Mouse (Mus musculus) heart, postnatal 10 days (tissue): ENCODE data around the gene Ccdc15. TPM values are rescaled to one million over a fixed set of nuclear protein-coding genes. Genes with fewer than 3 reads are reported as not detected.
A peak's percentile ranks its signal among the peaks of the same experiment; 100 is the strongest.
"Not testable (repeated sequence)": the region's sequence is repeated elsewhere in the genome, so short reads cannot be mapped to it uniquely, and the experiment has no call there.

ENCODE experiments used
- DNase-seq, 2 experiments: peaks; one replicate each; pipeline ENCODE4 v3.0.0; 2021
- intact Hi-C: fragments of 180-260 bp; cut with DNase I; formaldehyde crosslinking; loops from one replicate; pipeline ENCODE4 v1.15.1; 2025
- total RNA-seq, 2 experiments: library from RNA; stranded (reverse); gene quantifications; 2 replicates each; pipeline ENCODE4 v1.2.3; 2021

The Ccdc15 gene
- total RNA-seq, 2 experiments from 2014 or later: 2.3 to 2.9 TPM

DNA sequence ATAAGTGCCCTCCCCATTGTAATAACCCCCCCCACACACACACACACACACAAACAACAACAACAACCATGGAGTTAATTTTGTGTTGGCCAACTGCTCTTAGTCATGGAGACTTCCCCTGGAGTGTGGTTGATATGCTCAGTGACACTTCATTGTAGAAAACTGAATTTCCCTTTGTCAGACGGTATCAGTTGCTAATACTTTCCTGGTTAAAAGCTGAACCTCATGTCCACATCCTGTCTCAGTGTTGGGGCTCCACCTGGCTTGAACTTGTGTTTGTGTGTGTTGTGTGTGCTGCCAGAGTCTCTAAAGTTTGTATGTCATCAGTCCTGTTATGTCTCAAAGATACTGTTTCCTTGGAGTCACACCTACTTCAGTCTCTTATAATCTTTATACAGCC, 6.3 kb upstream of the Ccdc15 start:
- intact Hi-C loops: no loop called here

DNA sequence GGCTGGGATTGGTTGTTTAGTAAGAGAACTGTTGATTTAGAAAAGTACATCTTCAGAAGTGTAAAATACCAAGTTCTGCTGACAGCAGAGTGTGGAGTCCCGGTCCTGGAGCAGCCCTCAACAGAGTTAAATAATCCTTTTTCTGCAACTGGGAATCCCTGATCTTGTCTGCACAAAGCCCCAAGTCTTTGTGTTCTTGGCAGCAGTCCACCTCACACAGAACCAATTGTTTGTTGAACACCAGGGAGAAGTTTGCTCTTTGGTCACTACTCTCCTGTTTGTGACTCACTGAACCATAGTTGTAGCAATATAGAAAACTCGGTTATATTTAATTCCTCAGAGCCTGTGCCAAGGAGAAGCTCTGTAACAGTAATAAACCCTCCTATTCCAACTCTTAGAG, 3.0 kb upstream of the Ccdc15 start:
- DNase-seq: no peak
- intact Hi-C loops: no loop called here

More for the DNA sequence above, 6.3 kb upstream of the Ccdc15 start:
- DNase-seq: no peak

DNA sequence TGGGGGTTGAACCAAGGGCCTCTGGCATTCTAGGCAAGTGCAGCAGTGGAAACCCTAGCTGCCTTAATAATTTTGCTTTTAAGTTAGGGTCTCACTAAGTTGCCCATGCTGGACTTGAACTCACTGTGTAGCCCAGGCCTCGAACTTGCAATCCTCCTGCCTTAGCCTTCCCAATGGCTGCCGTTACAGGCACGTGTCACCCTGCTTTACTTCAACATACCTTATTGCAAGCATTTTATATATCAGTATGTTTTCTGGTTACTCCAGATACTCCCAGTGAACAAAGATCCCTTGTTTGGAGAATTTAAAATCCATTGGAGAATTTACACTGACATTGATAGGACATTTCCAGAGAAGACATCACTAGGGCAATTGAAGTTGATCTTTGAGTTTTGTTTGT, 818 bp upstream of the Ccdc15 start:
- DNase-seq: peak in 1 of 2 experiments; percentile 7
- intact Hi-C loops: loop anchor here (5.0 kb wide), 1 partner anchor 53 kb away; the partner anchor contains the start of gene Robo4

DNA sequence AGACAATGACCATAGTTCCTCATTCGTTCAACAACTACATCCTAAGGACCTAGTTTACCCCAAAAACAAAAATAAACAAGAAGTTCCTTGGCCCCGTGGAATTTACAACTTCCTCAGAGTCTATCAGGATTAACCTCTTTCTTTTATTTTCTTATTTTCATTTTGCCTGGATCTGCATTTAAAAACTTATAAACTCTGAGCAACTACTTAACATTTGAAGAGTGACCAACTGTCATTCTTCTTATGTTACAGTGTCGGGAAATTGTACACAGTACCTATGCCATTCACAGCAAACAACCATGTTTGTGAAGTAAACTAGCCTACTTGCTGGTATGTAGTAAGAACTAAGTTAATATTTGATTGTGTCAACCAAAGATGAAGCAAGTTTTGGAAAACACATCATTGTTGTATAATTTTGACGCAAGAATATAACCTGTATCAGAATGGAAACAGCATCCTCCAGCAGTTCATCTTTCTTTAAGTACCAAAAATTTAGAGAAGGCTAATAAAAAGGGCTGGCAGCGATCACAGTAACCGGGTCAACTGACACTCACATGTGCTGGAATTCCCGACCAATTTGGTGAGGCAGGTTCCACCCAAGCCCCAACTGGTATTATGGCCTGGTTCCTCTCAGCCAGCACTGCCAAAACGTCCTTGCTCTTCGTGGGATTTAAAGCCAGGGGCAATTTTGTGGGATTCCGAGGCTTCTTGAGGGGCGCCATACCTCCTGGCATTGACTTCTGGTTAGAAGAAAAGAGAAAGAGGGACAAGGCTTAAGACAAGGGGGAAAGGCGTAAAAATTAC, 846 bp downstream of the Ccdc15 start:
- DNase-seq: peak in 1 of 2 experiments; percentile 28
- intact Hi-C loops: loop anchor here (5.0 kb wide), 1 partner anchor 55 kb away; the partner anchor contains the start of gene Robo4

DNA sequence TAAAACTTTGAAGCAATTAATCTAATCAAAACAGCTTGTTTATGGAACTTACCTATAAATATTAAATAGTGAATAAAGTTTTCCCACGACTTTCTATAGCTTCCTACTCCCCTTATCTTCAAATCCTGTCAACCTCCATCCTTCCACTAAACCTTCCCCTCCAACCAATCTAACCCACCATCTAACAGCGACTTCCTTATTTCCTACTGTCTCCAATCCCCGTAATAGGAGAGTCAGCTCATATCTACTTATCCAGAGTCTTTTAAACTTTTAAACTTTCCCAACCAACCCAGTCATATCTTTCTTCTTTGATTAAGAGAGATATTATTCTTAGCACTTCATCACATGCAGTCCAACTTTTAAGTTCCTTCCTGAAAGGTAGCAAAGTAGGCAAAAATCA, 2.8 kb downstream of the Ccdc15 start:
- DNase-seq: no peak
- intact Hi-C loops: loop anchor here (5.0 kb wide), 1 partner anchor 57 kb away; the partner anchor contains the start of gene Robo4

DNA sequence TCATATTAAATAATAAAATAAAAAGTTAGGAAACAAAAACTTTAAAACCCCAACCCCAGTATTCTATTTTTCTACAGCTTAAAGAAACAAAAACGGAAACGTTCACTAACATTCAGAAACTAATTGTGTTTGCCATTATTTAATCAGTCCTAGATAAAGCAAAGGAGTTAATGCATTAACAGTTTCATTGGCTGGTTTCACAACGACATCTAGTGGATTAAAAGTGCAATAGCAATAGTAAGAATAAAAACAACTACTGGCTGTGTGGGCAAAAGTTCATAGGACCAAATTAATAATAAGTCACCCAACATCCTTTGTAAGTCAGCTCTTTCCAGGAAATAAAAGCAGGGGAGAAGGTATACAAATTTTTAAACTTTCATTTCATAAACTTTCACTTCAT, 18.8 kb downstream of the Ccdc15 start:
- intact Hi-C loops: loop anchor here (5.0 kb wide), 4 partner anchors 72 to 432 kb away; partner anchors contain the start of gene Slc37a2
- peak in 1 of 2 experiments; percentile 9 for DNase-seq

DNA sequence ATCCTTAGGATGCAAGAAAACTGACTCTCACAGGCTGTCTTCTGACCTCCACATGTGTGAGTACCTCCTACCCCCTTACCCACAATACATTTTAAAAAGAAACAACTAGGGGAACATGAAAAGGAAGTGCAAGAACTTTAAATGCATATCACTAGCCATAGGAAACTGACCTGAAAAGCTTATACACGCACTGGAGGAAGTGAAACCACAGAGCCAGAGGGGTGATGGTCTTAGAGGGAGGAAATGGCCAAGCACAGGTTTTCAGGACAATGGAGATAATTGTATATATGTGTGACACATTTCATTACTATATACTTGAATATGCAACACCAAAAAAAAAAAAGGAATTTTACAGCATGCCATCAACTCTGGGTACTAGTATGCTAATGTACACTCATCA, 46.5 kb downstream of the Ccdc15 start:
- DNase-seq: no peak
- intact Hi-C loops: no loop called here

DNA sequence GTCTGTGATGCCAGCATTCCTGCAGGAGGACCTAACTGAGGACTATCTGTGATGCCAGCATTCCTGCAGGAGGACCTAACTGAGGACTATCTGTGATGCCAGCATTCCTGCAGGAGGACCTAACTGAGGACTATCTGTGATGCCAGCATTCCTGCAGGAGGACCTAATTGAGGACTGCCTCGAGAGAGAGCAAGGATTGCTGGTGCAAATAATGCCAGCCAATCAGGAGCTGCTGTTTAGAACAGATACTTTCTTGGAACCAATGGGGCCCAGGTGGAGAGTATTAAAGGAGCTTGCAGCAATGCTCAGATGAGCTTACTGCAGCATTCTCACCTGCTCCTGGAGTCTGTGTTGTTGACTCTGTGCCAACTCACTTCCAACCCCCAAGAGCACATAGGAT, 47.7 kb downstream of the Ccdc15 start:
- intact Hi-C loops, DNase-seq: not testable (repeated sequence)

DNA sequence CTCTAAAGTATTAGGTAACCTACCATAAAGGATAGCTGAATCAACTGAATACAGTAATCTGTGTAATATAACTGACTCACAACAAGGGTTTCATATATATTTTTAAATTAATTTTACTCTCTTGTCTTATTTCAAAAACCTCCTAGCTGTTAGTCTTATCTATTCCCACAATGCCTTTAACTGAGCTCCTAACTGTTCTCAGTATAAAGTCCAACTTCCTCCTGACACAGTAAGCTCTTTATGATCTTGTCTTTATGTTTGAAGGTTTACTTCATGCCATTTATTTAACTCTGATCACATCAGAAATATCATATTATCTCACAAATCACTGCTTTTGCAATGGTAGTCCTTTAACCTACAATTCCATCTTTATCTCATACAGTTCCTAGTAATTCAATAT, 52.6 kb downstream of the Ccdc15 start:
- intact Hi-C loops: no loop called here

DNA sequence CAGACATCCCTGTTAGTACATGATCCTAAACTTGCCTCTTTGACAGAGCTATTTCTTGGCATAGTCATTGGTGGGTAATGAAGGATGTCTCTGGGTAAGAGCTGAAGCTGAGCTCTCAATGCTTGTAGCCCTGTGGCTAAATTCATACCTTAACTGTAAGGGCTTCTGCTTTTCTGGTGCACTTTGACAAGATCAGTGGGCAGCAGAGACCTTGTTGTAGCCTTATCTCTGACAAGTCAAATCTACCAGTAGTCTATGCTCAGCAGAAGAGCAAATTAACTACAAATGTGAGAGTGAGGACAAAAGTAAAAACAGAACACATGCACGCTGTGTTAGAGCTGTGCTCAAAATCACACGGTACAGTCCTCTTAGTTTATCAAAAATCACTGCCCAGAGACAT, 81.6 kb downstream of the Ccdc15 start:
- no peak for DNase-seq
- intact Hi-C loops: no loop called here

More for the DNA sequence above, 52.6 kb downstream of the Ccdc15 start:
- DNase-seq: no peak

DNA sequence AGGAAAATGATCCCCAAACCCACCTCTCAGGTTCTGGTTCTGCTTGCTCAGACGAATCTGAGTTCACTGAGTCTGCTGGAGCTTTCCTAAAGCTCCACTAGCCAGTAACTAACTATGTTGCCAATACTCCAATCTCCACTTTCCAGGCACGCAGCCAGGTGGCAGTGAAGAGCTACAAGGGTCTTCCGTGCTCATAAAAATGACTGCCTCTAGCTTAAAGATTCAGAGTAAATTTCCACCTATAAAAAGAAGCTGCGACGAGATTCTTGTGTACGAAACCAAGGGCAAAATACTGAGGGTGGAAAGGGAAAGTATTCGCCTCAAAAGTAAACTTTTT, 92.4 kb downstream of the Ccdc15 start:
- intact Hi-C loops: loop anchor here (5.0 to 10.0 kb wide), 2 partner anchors 71 to 379 kb away; no protein-coding TSS in a partner anchor
- peak; percentile 59 to 72 for DNase-seq

DNA sequence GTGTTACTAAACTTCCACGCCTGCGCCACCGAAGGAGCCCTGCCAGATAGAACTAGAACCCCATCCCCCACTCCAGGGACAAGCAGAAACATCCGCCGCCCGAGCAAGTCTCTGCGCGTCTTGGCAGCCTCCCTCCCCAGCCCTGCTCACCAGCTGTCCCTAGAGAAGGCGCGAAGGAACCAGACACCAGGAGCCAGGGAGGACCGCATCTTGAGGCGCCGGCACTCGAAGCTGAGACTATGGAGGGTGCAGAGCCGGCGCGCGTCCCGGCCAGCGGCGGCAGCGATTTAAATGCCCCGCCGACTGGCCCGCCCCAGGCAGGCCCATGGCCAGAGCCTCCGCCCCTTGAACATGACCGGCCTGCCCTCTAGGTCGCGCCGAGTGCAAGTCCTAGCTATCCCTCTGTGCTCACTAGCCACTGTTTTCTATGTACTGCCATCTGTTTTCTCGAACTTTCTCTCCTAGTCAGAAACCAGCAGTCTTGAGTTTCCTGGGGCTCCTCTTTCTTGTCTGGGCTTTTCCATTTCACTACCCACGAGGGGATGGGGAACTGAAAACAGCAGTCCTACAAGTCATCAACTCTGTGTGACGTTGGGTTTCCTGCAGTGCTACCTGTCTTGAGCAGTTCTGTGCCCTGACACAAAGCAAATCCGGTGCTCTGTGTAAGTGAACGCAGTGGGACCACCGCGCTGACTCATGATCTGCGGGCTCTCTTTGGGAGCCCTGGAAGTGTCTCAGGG, 92.9 kb downstream of the Ccdc15 start, which contains the start of gene Slc37a2:
Gene Slc37a2, minus strand, starts transcription at position 590 of the 740 bp plus-strand sequence.
- intact Hi-C loops: loop anchor here (5.0 to 10.0 kb wide), 2 partner anchors 72 to 379 kb away; no protein-coding TSS in a partner anchor
- DNase-seq: peak; percentile 74 to 75

DNA sequence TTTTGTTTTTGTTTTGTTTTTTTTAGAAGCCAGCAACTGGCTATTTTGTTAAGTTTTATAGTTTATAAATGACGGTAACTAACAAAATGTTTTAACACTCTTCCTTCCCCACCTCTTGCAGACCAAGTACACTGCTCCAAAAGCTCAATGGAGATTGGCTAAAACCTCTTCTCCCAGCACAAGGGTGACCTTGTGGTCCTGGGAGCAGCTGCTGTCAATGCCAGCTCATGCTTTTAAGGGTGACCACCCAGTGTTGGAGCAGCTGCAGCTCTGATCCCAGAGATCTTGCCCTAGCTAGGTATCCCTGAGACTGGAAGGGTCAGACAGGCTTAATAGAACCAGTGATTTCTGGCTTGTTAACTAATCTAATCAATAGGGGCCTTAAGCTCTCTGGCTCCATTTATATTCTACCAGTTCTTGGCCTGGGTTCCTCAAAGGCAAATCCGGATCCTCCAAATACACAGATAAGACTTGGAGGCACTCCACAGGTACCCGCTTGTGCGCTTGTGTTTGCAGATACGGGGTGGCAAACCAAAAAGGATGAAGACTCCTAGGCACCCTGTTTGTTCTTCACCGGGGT, 93.6 kb downstream of the Ccdc15 start:
- peak in 1 of 2 experiments; percentile 15 for DNase-seq
- intact Hi-C loops: loop anchor here (5.0 to 10.0 kb wide), 2 partner anchors 73 to 380 kb away; no protein-coding TSS in a partner anchor

DNA sequence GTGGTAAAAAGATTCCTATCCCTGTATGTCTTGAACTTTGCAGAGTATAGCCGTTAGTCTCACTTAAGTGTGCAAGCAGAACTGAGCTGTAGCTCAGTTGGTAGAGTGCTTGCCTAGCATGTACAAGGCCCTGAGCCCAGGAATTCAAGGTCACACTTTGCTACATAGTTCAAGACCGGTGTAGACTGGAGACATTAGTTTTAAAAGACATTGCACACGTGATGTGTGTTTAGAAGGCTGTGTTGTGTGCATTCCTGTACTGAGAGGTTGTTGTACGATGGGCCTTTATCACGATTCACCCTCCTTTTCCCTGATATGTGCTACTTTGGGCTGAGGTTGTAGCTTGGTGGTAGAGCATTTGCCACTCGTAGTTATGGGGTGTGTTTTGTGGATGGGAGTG, 97.6 kb downstream of the Ccdc15 start:
- intact Hi-C loops: loop anchor here (10.0 kb wide), 1 partner anchor 384 kb away; no protein-coding TSS in a partner anchor
- DNase-seq: no peak

DNA sequence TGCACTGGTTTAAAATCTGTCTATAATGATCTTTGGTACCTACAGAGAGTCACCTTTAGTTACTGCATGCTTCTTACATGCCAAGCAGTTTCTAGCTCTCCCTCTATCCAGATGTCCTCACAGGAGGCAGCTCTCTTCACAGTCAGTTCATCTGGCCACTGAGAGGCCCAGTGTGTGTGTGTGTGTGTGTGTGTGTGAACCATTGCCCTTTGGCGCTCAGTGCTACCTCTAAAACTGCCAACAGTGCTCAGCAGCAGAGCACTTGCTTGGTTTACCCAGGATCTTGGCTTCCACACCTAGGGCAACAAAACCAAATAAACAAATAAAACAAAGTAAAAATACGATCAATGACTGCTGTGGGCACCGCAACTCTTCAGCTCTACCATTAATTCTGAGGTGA, 98.3 kb downstream of the Ccdc15 start:
- intact Hi-C loops: loop anchor here (10.0 kb wide), 1 partner anchor 385 kb away; no protein-coding TSS in a partner anchor
- no peak for DNase-seq

DNA sequence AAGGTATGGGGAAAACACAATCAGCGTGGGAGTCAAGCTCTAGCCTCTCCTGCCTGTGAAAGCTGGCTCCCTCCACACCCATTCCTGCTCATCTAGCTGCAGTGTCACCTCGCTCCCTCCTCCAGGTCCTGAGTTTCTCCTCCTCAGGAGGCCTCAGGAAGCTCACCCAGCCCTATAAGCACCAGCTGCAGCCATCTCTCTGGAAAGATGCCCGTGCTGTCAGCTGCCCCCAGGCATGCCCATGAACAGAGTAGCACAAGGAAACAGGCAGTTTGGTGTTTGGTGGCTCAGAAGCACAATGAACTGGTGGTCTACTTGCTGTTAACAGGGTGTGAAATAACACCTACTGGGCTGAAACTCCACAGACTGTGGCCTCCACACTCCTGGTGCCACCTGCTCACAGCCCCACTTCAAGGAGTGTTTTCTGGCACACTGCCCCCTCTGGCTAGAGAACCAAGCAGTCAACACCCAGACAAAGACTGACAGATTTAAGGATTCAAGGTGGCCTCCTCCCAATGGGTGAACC, 99.8 kb downstream of the Ccdc15 start:
- DNase-seq: no peak
- intact Hi-C loops: no loop called here

DNA sequence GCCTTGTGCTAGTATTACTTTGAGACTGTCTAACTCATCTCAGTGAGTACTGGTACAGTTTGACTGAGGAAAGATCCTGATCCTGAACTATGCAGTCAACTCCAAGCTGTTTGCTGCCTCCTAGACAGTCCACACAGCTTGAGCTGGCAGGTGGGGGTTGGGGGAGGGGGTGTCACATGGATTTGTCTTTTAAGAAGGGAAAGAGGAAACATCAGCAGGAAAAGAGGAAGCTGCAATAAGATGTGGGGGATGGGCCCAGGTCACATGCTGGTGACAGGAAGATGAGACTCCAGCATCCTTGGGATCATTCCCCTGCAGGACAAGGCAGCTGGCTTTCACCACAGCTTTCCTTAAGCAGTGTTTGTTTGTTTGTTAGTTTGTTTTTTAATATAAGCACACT, 100.8 kb downstream of the Ccdc15 start:
- DNase-seq: peak; percentile 46 to 48
- intact Hi-C loops: no loop called here

DNA sequence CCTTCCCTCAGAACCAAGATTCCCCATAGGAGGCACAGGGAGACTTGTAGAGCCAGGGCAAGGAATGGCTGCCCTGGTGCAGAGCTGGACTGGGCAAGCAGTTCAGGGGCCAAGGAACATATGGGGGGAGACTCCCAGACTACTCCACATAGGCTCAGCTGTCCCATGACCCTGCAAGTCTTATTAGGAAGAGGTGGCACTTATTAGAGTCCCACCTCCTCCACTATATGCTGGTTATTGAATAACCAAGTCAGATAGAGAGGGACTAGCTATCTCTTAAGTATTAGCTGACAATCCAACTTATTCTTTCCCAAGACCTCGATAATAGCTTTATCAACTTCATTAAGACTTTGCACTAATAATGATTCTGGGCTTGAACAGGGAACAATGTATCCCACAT, 102.4 kb downstream of the Ccdc15 start:
- no peak for DNase-seq
- intact Hi-C loops: no loop called here

DNA sequence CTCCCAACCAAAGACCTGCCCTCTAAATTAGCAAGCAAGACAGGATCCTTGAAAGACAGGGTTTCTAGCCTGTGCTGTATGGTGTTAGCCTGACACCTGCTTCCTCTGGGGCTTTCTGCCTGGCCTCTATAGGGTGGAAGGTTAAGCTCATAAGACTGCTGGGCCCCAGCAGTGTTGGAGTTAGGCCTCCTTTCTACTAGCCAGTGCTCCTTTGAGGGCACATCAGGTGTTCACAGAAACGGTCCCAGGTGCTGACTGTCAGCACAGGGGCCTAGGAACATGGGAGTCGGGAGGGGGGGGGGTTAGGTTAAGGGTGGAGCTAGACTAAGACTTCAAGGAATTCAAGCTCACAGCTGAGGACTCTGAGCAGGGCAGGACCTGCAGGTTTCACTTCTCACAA, 102.8 kb downstream of the Ccdc15 start:
- intact Hi-C loops: no loop called here
- DNase-seq: no peak

DNA sequence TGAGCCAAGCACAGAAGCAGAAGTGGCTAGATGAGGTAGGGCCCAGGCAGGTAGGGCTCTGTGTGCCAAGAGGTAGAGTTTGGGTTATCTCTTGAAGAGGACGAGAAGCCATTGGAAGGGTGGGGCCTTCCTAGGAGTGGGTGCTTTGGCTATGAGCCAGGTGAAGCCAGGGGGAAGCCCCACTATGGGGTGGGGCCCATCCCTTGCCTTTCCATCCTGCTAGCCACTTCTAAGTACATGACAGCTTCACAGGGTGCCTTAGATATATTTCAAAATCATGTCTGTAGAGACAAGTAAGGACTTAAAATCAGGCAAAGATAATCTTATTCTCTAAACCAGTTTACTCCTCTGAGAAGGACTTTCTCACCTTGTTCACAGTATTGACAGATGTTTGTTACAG, 103.6 kb downstream of the Ccdc15 start:
- intact Hi-C loops: no loop called here
- DNase-seq: no peak

DNA sequence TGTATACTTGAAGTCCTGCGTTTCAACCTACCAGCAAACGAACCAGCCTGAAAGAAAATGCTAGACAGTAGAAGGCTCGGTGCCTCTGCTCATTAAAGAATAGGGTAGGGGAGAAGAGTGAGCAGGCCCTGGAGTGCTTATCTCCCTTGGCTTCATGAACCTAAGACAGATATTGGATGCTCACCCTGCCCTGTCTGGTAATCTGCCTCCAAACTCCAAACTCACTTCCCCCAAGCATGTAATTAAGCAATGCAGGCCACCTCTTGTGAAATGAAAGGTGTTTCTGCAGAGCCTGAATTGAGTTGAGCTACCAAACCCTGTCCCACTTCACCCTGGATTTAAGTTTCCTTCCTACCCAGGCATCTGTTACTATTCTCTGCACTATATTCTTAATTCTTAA, 105.5 kb downstream of the Ccdc15 start:
- intact Hi-C loops: no loop called here
- DNase-seq: no peak
